Mouse (Mus musculus): ENCODE measurements around the gene Ccdc127. TPM values are rescaled to one million over a fixed set of nuclear protein-coding genes. Genes with fewer than 3 reads are reported as not detected.

Ccdc127 gene
- polyA plus RNA-seq, 1 experiment from 2014 or later: 57.5 TPM

MicroRNA genes within 50 kb of the gene (microRNA counts, 519-probe panel; counts per million panel counts)
- 342 counts per million, percentile 67 among the panel's probes with 10 or more counts for microRNA mmu-miR-692

Small RNA genes lying within 50 kb of the gene (microRNA-seq; reads per million reads assigned to microRNA genes)
- not detected for gene Mir692-3

Other genes starting within 250 kb of the Ccdc127 start
- gene Slc9a3, start 228.9 kb upstream of the Ccdc127 start, polyA plus RNA-seq (2016; fragmentation: Nextera tagmentation; extraction: Ambion mirVana): 0.04 TPM in 1 of 2 replicates, not detected in the other
- 83.6 and 91.4 TPM in 2 replicates for gene Exoc3, start 141.6 kb upstream of the Ccdc127 start, polyA plus RNA-seq (2016; fragmentation: Nextera tagmentation; extraction: Ambion mirVana)
- gene Ahrr, start 58.0 kb upstream of the Ccdc127 start, polyA plus RNA-seq (2016; fragmentation: Nextera tagmentation; extraction: Ambion mirVana): 0.77 and 1.3 TPM in 2 replicates
- gene Pdcd6, start 32.7 kb upstream of the Ccdc127 start, polyA plus RNA-seq (2016; fragmentation: Nextera tagmentation; extraction: Ambion mirVana): 107 TPM in 2 replicates
- gene Sdha, start within 50 bp of the Ccdc127 start, polyA plus RNA-seq (2016; fragmentation: Nextera tagmentation; extraction: Ambion mirVana): 206 and 209 TPM in 2 replicates
- not detected in 2 replicates for gene Lrrc14b, start 13.7 kb downstream of the Ccdc127 start, polyA plus RNA-seq (2016; fragmentation: Nextera tagmentation; extraction: Ambion mirVana)
- 4.4 and 5.1 TPM in 2 replicates for gene Zfp72, start 40.5 kb downstream of the Ccdc127 start, polyA plus RNA-seq (2016; fragmentation: Nextera tagmentation; extraction: Ambion mirVana)
- 91.7 and 104 TPM in 2 replicates for gene Ftl1-ps1, start 49.4 kb downstream of the Ccdc127 start, polyA plus RNA-seq (2016; fragmentation: Nextera tagmentation; extraction: Ambion mirVana)
- 14.5 and 18.0 TPM in 2 replicates for gene Zfp825, start 143.7 kb downstream of the Ccdc127 start, polyA plus RNA-seq (2016; fragmentation: Nextera tagmentation; extraction: Ambion mirVana)

All from neural tube, embryonic 12.5 days (tissue).